Mouse (Mus musculus) olfactory bulb, adult 2 months (tissue): ENCODE results near the gene Bcl11b.

Source experiments
- CTCF ChIP-seq: fragments of 200-500 bp; IDR thresholded peaks from 2 replicates; pipeline ENCODE4 v1.5.1; 2012; ENCODE audit warnings: low read depth, mild to moderate bottlenecking, low read length, moderate library complexity; ENCODE audit not compliant: insufficient read depth
- POLR2A ChIP-seq: fragments of 200-500 bp; IDR thresholded peaks from 2 replicates; pipeline ENCODE4 v1.6.1; 2012; ENCODE audit warnings: mild to moderate bottlenecking, low read depth, low read length, moderate library complexity; ENCODE audit not compliant: insufficient read depth

GRCm38 (mm10) chr12:108041571-108042238, 38.3 kb upstream of the Bcl11b start:
- peak; percentile 67; the same call in 1 of the 2 replicates for TF ChIP-seq CTCF
- no peak for TF ChIP-seq POLR2A
